Mouse (Mus musculus): ENCODE data around the gene Tex21. TPM values are rescaled to one million over a fixed set of nuclear protein-coding genes. Genes with fewer than 3 reads are reported as not detected.

Gene Tex21
- total and polyA plus RNA-seq, 3 experiments = 4.4 to 6.7 TPM; not detected in 1

GRCm38 (mm10) chr12:76264325-76264965 is 17.9 kb upstream of the Tex21 start:
- H3K4me1 ChIP-seq (ENCODE audit: control insufficient read depth in 1 of 2, insufficient read depth in 2 of 2, low read length in 2 of 2) = no peaks in the 10 kb centered on the region; a peak in 1 of 4 replicates
- H3K27me3 ChIP-seq (ENCODE audit: control insufficient read depth in 1 of 2, insufficient read depth in 2 of 2, low read length in 2 of 2) = no peaks in the 10 kb centered on the region
- no peak overlapping the region for H3K27ac ChIP-seq (ENCODE audit: control insufficient read depth, low read depth, low read length)
- H3K36me3 ChIP-seq (ENCODE audit: control insufficient read depth in 1 of 2, insufficient read depth in 2 of 2, low read length in 2 of 2) = peaks cover 20 to 36% of the 10 kb centered on the region in 2 experiments
- peaks cover 62% of the 10 kb centered on the region for H3K79me2 ChIP-seq (ENCODE audit: control insufficient read depth, insufficient read depth, low read length, poor library complexity)
- TF ChIP-seq CHD1 (IDR thresholded peaks at IDR 0.05; ENCODE audit: low read depth, low read length) (no peak), POLR2AphosphoS2 (IDR thresholded peaks at IDR 0.05; ENCODE audit: low read length) (no peak), NRF1 (IDR thresholded peaks at IDR 0.05; ENCODE audit: insufficient read depth, low read depth, low read length, poor library complexity, severe bottlenecking) (no peak), MXI1 (IDR thresholded peaks at IDR 0.05; ENCODE audit: low read depth, low read length) (no peak), NELFE (IDR thresholded peaks at IDR 0.05; ENCODE audit: low read depth, low read length) (no peak), TBP (IDR thresholded peaks at IDR 0.05; ENCODE audit: low read depth, low read length) (no peak), JUND (IDR thresholded peaks at IDR 0.05; ENCODE audit: low read depth, low read length) (no peak), ZNF384 (IDR thresholded peaks at IDR 0.05; ENCODE audit: low read depth, low read length) (no peak), TCF12 (IDR thresholded peaks at IDR 0.05; ENCODE audit: low read depth, low read length) (no peak), ETS1 (IDR thresholded peaks at IDR 0.05; ENCODE audit: low read depth, low read length) (no peak), ZMIZ1 (IDR thresholded peaks at IDR 0.05; ENCODE audit: low read depth, low read length) (no peak), BHLHE40 (IDR thresholded peaks at IDR 0.05; ENCODE audit: borderline replicate concordance, low read depth, low read length) (no peak), POLR2A (IDR thresholded peaks at IDR 0.05; ENCODE audit: control insufficient read depth in 1 of 2, insufficient read depth in 1 of 2, low read depth in 1 of 2, low read length in 2 of 2, poor library complexity in 1 of 2) (no peak), HCFC1 (IDR thresholded peaks at IDR 0.05; ENCODE audit: low read depth, low read length) (no peak), TAL1 (IDR thresholded peaks at IDR 0.05; ENCODE audit: low read length) (no peak), POLR2AphosphoS5 (IDR thresholded peaks at IDR 0.05; ENCODE audit: borderline replicate concordance, low read depth, low read length) (no peak)
- no peaks in the 10 kb centered on the region for H3K9me3 ChIP-seq (replicated peaks; ENCODE audit: insufficient read depth, low read length)
- no peak overlapping the region for H3K9ac ChIP-seq (ENCODE audit: control insufficient read depth, low read depth, low read length, poor library complexity, severe bottlenecking)
- H3K4me3 ChIP-seq (ENCODE audit: control insufficient read depth in 1 of 2, insufficient read depth in 1 of 2, low read depth in 2 of 2, low read length in 2 of 2) = no peak overlapping the region
- DNase-seq (ENCODE audit: low read depth, low spot score) = no peak

GRCm38 (mm10) chr12:76263876-76264275 is 17.3 kb upstream of the Tex21 start:
- TF ChIP-seq ZMIZ1 (IDR thresholded peaks at IDR 0.05; ENCODE audit: low read depth, low read length) (no peak), MYC (IDR thresholded peaks at IDR 0.05; ENCODE audit: low read depth, low read length) (no peak), POLR2AphosphoS2 (IDR thresholded peaks at IDR 0.05; ENCODE audit: low read length) (no peak), POLR2A (IDR thresholded peaks at IDR 0.05; ENCODE audit: control insufficient read depth in 1 of 2, insufficient read depth in 1 of 2, low read depth in 1 of 2, low read length in 2 of 2, poor library complexity in 1 of 2) (no peak), MYB (IDR thresholded peaks at IDR 0.05; ENCODE audit: low read depth, low read length) (no peak), MEF2A (IDR thresholded peaks at IDR 0.05; ENCODE audit: extremely low read depth, insufficient replicate concordance, low read depth, low read length, poor library complexity, severe bottlenecking) (no peak), JUND (IDR thresholded peaks at IDR 0.05; ENCODE audit: low read depth, low read length) (no peak)
- peaks cover 21 to 40% of the 10 kb centered on the region in 2 experiments for H3K36me3 ChIP-seq (ENCODE audit: control insufficient read depth in 1 of 2, insufficient read depth in 2 of 2, low read length in 2 of 2)
- H3K9ac ChIP-seq (ENCODE audit: control insufficient read depth, low read depth, low read length, poor library complexity, severe bottlenecking) = no peak overlapping the region

More at GRCm38 (mm10) chr12:76263876-76264275, 17.3 kb upstream of the Tex21 start:
- Histone ChIP-seq H3K4me3 (ENCODE audit: control insufficient read depth in 1 of 2, insufficient read depth in 1 of 2, low read depth in 2 of 2, low read length in 2 of 2) (no peak overlapping the region), H3K4me1 (ENCODE audit: control insufficient read depth in 1 of 2, insufficient read depth in 2 of 2, low read length in 2 of 2) (peaks cover 0 to 2% of the 10 kb centered on the region in 2 experiments; a peak in 2 of 4 replicates), H3K27me3 (ENCODE audit: control insufficient read depth in 1 of 2, insufficient read depth in 2 of 2, low read length in 2 of 2) (no peaks in the 10 kb centered on the region), H3K9me3 (replicated peaks; ENCODE audit: insufficient read depth, low read length) (no peaks in the 10 kb centered on the region), H3K27ac (ENCODE audit: control insufficient read depth, low read depth, low read length) (no peak overlapping the region), H3K79me2 (ENCODE audit: control insufficient read depth, insufficient read depth, low read length, poor library complexity) (peaks cover 66% of the 10 kb centered on the region)
- no peak for DNase-seq (ENCODE audit: low read depth, low spot score)

All from MEL (cell line).